Mouse (Mus musculus) heart, adult 9 months (tissue): ENCODE measurements around the gene Gm2a.
"Not testable (repeated sequence)": the region's sequence is repeated elsewhere in the genome, so short reads cannot be mapped to it uniquely, and the experiment has no call there.

Source experiments
- DNase-seq, 2 experiments: peaks; one replicate each; pipeline ENCODE4 v3.0.0; 2022; ENCODE audit warnings: low spot score in 2 of 2

Gm2a gene

DNA sequence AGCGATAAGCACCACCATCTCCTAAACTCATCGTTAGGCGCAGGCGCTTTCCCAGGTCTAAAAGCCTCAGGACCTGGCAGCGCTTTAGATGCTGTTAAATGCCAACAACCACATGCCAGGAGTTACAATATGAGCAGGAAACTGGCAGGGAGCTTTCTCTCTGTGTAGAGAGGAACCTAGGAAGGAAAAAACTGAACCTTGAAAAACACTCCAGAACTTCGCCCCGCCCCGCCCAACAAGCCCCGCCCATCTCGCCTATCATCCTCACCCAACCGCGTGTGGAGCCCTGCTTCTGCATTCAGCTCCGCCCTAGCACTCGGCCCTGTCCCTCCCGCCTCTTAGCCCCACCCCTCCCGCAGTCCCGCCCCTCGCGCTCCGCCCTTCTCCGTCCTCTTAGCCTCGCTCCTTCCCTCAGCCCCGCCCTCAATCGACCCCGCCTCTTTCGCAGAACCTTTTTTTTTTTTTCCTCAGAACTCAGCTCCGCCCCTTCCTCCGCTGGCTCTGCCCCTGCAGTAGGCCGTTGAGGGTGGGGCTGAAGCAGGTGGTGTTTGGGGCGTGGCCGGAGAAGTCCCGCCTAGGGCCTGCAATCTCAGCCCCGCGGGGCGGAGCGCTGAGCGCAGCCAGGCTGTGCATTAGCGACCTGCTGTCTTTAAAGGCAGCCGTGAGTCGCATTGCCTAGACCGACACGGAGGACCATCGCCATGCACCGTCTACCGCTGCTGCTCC, at the start of gene Gm2a:
Gene Gm2a (plus strand): TSS at position 653 of the 726 bp plus-strand sequence.
- DNase-seq = peak; percentile 94

DNA sequence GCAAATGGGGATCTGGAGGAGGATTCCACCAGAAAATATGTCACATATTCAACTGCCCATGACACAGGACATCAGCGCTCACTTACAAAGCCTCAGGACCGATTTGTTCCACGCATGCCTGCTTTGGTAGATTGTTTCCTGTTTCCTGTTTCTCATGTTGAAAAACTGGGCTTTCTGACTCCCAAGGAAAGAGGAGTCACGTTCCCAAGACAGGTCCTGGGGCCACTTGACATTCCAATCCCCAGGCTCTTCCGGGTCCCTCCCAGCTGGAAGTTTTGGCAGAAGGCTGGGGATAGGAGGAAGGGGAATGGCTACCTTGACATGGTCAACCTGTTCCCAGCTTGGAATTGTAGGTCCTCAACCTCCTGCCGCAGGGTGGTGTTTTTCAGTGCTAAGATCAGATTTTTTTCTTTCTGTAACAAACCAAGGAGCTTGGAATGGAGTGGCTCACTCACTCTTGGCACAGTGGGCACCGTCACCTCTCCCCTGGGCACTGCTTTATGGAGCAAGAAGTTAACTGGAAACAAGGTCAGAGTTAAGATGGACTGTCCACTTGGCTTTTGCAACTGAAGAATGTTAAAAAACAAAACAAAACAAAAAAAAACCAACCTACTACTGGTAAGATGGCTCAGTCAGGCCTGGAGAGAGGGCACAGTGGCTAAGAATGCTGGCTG, 46.9 kb upstream of the Gm2a start:
- DNase-seq = no peak

DNA sequence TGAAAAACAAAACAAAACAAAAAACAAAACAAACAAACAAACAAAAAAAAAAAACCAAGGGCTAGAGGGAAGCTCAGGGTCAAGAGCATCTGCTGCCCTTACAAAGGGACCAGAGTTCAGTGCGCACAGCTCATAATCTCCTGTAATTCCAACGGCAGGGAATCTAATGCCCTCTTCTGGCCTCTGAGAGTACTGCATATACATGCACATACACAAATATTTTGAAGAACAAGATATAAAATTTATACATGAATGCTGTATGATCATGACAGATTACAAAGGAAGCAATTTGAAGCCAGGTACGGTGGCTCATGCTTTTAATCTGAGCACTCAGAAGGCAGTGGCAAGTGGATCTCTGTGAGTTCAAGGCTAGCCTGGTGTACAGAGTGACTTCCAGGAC, 40.4 kb upstream of the Gm2a start:
- DNase-seq = no peak

DNA sequence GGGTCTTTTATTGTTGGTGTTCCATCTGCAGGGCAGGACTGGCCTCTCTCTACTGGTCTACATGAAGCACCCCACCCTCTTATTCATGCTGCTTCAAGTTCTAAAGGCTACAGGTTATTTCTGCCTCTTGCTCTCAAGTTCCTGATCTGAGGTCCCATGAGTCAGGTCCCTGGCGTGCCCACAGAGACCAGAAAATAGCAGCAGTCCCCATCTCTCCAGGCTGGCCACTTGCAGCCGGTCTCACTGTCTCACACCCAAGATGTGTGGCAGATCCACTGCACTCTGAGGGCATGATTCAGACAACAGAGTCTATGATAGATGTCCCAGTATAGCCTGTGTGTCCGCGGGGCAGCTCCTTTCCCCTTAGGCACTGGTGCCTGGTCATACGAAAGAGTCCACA, 37.1 kb upstream of the Gm2a start:
- no peak for DNase-seq

DNA sequence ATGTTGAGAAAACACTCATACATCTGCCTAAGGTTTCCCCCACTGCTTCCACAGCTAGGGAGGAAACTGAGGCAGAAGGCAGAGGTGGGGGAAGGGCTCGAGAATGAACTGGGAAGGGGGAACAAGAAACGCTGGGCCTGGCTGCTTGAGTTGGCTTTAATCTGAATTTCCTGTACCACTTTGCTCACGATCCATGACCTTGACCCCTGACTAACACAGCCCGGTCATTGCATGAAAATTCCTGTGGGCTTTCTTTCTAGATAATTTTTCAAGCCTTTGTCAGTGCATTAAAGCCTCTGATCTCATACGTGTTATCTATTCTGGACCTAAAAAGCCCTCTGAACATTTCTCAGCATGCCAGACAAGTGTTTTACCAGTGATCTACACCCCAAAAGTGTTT, 35.1 kb upstream of the Gm2a start:
- DNase-seq = no peak

DNA sequence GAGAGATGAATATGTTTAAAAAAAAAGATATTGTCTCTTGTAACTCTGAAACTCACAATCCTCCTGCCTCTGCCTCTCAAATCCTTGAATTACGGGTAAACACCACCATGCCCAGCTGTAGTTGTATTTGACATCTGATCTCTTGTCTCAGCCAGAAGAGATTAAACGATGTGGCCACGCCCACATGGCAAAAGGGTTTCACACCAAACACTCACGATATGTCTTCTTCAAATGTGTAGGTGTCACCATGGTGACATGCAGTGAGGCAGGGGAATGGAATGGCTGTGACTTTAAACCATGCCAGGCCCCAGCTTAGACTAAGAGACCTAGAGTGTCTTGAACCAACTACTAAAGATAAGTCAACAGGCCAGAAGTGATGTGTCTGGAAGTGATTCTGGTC, 31.0 kb upstream of the Gm2a start:
- DNase-seq = no peak

DNA sequence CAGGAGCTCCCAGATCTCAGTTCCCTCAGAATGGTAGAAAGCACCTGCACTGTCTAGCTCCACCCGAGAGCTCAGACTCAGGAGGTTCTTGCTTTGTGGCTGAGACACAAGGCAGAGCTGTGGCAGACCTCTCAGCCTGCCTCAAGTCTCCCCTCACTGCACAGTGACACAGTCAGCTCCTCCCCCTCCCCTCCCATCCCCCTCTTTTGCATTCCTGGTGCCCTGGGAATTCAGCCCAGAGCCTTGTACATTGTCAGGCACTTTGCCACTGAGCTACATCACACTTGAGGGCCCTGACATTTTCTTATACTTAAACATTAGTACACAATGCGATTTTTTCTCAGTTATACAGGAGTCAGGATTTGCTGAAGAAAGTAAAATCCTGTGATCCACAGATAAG, 28.9 kb upstream of the Gm2a start:
- peak in 1 of 2 experiments; percentile 28 for DNase-seq

DNA sequence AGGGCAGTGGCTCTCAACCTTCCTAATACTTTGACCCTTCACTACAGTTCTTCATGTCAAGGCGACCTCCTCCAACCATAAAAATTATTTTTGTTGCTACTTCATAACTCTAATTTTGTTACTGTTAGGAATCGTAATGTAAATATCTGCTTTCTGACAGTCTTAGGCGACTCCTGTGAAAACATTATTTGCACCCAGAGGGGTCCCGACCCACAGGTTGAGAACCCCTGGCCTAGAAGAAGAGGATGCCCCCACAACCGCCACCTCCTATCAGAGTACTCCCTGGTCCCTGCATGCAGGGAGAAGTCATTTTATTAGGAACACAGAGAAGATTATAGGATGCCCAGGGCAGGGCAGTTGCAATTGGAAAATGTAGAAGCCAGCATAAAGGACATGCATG, 26.6 kb upstream of the Gm2a start:
- no peak for DNase-seq

DNA sequence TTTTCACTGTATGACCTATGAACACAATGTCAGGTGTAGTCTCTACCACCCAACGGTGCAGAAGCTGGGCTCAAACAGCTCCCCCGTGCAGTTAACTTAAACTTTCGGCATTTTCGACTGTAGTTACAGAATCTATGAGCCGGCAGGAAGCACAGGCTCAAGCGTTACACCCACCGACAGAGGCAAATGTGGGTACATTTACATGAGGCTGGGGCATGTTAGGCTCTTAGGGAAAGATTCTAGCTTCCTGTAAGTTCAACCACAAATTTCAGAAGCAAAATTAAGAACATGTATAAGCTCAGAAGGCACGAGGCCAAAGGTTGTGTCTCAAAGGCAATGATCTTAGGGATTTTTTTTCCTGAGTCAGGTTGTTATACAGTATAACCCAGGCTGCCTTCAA, 25.4 kb upstream of the Gm2a start:
- no peak for DNase-seq

DNA sequence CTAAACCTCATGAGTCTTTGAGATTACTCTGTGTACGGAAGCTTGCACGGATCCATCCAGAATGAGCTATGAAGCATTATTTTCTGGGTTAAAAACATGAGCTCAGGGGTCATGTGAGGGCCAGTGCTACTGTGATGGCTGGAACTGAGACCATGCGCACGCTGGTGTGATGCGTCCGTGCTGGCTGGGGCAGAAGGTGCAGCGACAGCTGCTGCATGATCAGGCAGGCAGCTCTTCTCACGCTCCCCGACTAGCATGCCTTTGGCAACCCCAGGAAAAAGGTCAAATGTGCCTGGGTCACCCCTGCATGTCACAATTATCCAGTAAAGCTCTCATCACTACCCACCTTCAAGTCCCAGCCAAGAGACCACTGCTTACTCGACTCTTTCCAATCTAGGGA, 24.7 kb upstream of the Gm2a start:
- no peak for DNase-seq

DNA sequence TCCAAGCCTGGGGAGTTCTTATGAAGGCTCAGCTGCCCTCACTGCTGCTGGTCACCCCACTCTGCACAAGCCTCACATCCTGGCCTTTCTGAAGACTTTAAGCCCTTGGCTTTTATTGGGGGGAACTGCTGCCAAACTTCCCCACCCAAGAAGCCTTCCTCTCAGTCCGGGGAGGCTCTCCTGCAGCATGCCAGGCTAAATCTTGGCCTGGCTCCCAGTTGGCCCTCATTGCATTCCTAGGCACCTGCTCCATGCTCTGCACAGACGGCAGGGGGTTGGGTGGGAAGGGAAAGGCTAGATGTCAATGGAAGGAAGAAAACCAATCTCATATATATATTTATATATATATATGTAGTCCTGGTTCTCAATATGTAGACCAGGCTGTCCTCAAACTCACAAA, 22.3 kb upstream of the Gm2a start:
- peak in 1 of 2 experiments; percentile 50 for DNase-seq

DNA sequence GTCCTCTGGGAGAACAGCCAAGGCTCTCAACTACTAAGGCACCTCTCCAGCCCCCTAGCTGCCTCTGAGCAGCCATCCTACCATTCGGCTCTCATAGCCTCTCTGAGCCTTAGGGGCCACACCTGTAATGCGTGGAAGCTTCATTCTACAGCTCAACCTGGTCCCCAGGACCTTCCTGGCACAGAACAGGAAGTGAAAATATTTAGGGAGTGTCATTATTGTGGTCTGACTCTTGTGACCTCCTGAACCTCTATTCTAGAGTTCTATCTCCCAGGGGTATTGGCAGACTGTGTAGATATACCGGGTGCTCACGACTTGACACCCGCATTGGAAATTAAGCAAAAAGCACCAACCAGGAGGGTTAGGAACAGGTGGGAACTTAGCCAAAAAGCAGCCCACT, 21.7 kb upstream of the Gm2a start:
- no peak for DNase-seq

DNA sequence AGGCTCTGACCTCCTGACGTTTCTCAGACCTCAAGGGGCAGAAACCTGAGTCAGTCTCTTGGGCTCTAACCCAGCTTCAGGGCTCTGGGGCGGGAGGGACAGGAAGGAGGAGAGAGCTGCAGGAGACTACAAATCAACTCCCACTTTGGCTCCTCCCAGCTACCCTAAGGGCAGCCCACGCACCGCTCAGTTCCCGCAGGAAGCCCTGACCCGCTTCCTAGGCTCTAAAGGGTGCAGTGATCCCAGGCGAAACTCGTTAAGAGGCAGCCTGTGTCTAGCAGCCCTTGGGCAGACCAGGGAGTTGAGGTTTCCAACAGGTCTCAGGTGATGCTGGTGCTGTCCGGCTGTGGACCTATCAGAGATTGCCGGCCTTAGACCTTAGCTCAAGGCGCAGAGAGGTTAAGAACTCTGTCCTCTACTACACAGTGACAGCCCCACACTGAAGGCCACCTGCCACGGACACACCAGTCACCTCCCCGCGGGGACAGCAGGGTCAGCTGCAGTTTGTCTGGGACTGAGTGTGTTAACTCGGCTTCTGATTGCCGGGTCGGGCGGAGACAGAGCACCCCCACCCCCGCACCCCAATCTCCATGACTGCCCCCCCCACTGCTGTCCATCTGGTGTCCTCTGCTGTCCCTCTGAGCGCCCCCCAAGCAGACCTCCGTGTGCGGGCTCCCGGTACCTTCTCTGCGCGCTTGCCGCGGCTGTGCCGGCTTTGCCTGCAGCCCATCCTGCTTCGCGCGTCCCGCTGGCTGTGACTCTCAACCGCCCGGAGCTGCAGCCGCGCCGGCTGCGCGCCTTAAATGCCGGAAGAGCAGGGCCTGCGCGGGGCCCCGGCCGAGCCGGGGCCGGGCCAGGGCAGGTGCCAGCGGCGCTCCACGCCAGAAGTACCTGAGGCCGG, 20.3 kb upstream of the Gm2a start, which contains the start of gene Ccdc69:
Gene Ccdc69 (minus strand): TSS at position 801 of the 901 bp plus-strand sequence.
- peak; percentile 75 to 81 for DNase-seq

DNA sequence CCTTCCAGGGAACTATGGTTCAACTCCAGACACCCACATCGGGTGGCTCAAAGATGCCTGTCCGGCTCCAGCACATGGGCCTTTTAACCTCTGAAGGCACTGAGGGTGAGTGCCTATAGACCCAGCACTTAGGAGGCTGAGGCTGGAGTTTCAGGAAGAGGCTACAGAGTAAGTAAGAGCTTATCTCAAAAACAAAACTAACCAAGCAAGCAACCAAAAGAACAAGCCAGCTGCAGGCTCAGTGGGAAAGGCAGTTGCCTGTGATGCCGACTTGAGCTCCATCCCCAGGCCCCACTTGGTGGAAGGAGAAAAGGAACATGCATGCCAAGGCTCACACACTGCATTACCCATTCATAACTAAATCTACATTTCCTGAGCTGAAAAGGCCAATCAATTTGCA, 19.4 kb upstream of the Gm2a start:
- no peak for DNase-seq

DNA sequence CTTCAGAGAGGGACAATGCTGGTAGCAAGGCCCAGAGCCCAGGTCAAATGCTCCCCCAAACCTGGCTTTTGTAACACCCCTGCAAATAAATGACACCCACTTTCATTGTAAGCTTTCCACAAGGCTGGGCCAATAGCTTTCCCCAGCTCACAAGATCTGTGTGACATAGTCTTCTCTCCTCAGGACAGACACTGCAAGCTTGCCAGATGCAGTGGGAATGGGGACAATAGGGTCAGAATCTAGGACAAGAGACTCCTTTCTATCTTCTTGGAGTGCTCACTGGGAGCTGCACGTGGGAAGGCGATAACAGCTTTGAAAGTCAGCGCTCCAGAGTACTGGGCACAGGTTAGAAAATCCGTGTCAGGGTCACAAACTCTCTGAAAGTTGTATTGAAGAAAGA, 18.7 kb upstream of the Gm2a start:
- no peak for DNase-seq

DNA sequence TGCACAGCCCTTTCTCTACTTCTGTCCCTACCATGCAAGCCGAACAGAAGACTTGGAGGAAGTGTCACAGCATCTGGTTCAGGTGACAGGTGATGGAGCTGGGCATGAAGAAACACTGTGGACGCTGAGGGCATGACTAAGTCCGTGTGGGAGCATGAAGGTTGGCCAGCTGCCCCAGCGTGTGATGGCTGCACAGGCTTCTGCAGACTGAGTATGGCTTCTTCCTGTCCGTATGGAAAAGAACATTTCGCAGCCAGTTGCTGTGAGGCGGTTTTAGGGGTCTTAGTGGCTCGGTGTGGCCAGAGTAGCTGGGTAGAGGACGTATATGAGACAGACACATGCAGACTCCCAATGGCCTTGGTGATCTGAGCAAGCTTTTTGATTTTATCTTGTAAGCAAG, 16.7 kb upstream of the Gm2a start:
- no peak for DNase-seq

DNA sequence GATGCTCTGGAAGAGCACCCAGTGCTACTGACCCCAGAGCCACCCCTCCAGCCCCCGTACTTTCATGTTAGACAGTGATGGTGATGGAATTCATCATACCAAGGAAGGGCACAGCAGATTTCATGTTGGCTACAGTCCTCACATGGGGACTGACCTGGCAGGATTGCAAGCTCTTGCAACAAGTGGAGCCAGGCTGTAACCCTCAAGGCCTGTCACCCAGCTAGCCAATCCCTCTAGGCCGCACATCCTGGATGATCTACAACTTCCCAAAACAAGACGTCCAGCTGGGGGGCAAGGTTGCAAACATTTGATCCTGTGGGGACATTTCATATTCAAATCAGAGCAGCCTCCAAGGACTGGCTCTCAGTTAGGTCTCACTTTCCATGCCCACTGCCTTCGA, 13.3 kb upstream of the Gm2a start:
- peak; percentile 21 to 37 for DNase-seq

DNA sequence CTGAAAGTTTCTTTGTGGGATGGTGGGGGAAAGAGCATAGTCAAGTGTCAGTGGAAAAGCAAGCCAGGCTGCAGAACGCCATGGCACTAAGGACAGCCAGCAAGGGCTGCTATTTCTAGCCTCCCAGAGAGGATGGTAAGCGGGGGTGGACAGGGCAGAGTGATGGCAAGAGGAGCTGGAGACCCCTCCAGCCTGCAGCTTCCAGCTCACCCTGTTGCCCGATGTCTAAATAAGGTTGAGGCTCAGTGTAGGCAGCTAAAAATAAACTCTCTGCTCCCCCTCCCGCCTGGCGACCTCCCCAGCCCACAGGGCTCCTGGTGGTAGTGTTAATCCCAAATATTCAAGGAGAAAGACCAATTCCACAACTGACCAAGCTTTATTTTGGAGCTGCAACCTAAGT, 12.5 kb upstream of the Gm2a start:
- peak; percentile 49 to 54 for DNase-seq

DNA sequence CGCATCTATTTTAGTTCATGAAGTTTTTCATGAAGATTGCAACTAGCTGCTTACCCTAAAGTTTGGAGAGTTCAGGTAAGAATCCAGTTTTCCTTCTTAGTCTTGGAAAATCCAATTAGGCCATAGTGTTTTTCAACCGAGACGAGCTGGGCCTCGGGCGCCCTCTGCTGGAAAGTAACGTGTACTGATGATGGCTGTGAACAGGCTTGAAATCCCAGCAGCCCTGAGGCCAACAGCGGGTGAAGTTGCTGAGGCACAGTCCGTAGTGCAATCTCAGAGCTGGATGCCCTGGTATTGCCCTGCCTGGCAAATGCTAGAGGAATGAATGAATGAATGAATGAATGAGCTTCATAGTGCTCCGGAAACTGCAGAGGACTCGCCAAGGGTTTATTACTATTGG, 10.9 kb upstream of the Gm2a start:
- peak in 1 of 2 experiments; percentile 62 for DNase-seq

DNA sequence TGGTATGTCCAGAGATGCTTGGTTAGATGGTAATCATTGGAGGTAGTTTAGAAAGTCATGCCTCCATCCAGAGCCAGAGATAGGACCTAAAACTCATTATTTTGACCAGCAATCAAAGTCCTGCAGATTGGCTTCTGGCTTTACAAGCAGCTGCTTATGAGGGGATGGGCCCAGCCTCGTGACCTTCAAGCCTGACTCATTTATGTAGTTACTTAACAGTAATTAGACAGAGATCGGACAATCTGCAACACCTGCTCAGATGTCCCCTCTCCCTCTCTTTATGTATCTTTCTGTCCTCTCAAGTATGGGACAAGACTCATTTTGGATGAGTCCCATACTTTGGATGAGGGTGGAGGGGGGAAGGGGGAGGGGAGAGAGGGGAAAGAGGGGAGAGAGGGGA, 8.0 kb upstream of the Gm2a start:
- no peak for DNase-seq

DNA sequence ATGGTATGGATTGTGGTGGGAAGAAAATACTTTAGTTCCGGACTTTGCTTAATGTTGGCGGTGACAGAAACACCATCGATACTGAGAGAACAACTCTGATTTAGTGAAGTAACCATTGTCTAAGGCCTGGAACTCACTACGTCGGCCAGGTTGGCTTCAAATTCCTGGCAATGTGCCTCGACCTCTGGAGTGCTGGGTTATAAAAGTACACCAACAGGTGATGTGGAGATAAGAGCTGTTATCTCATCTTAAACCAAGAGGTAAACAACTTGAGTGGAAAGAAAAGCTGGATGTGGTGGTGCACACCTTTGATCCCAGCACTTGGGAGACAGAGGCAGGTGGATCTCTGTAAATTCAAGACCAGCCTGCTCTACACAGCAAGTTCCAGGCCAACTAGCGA, 4.8 kb upstream of the Gm2a start:
- no peak for DNase-seq

DNA sequence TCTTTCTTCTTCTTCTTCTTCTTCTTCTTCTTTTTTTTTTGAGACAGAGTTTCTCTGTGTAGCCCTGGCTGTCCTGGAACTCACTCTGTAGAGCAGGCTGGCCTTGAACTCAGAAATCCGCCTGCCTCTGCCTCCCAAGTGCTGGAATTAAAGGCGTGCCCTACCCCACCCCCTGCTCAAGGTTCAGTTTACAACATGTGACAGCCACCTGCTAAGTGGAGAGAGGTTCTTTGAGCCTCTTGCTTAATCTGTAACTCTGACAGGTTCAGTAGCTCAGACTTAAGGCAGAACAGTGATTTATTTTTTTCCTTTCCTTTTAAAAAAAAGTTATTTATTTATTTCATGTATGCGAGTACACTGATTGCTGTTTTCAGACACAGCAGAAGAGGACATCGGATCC, 1.6 kb upstream of the Gm2a start:
- DNase-seq = not testable (repeated sequence)
